Comparison of ENCODE assay signal across 14 mouse cellular contexts in the genomic region with DNA sequence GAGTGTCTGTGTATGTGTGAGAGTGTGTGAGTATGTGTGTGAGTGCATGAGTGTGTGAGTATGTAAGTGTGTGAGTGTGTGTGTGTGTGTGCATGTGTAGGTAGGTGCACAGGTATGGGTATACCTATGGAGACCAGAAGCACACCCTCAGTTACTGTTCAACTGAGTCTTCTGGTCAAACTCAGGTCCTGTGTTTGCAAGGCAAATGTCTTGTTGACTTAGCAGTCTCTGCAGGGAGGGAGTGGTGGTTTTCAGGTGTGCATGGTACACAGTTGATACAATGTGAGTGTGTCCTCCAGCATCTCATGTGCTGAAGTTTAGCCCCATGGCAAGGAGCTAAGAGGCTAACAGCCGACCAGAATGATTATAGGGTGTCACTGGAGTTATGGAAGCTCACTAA.
"Had no signal": no experiment of that assay in that cellular context is flagged by ENCODE, and none has a peak within 500 bp of the region (broad histone marks: within the 10 kb centered on the region; RNA-seq: fewer than 3 reads in every experiment).

No protein-coding gene starts in this region.

- ATAC-seq: hindbrain, embryonic 16.5 days had no signal

- H3K9me3 ChIP-seq: liver, embryonic 15.5 days; lung, embryonic 15.5 days; midbrain, embryonic 13.5 days; neural tube, embryonic 12.5 days had no signal

- H3K4me3 ChIP-seq: liver, embryonic 15.5 days; lung, embryonic 15.5 days; midbrain, embryonic 13.5 days; neural tube, embryonic 12.5 days had no signal

- H3K27me3 ChIP-seq: liver, embryonic 15.5 days; lung, embryonic 15.5 days had no signal

- H3K4me2 ChIP-seq: liver, embryonic 15.5 days; lung, embryonic 15.5 days; midbrain, embryonic 13.5 days; neural tube, embryonic 12.5 days had no signal

- H3K27ac ChIP-seq: kidney, postnatal 0 days; liver, embryonic 15.5 days; lung, embryonic 15.5 days; macrophage; neural tube, embryonic 12.5 days had no signal

- DNase-seq: kidney, adult 9 months; kidney, postnatal 36 days; layer of hippocampus, adult 9-11 months; left cerebral cortex, postnatal 4 days; lung, postnatal 14 days; right cerebral cortex, postnatal 25 days; thymus, postnatal 4 days had no signal

- H3K4me1 ChIP-seq: liver, embryonic 15.5 days had no signal

- H3K9ac ChIP-seq: liver, embryonic 15.5 days; lung, embryonic 15.5 days; midbrain, embryonic 13.5 days; neural tube, embryonic 12.5 days had no signal

- H3K36me3 ChIP-seq: liver, embryonic 15.5 days; lung, embryonic 15.5 days; midbrain, embryonic 13.5 days; neural tube, embryonic 12.5 days had no signal
